Mouse (Mus musculus): ENCODE measurements around the gene Enpp3. TPM values are rescaled to one million over a fixed set of nuclear protein-coding genes. Genes with fewer than 3 reads are reported as not detected.

The Enpp3 gene
- total RNA-seq, 2 experiments from 2014 or later, result 0.35 TPM

Other genes with a start within 250 kb of the Enpp3 start
- gene Ccn2, start 247.4 kb downstream of the Enpp3 start, total RNA-seq (2021), result 10 to 100 TPM; 30.6 to 36.4 TPM
- gene Enpp1, start 130.7 kb downstream of the Enpp3 start, total RNA-seq (2021), result 1 to 10 TPM; 4.1 to 4.6 TPM
- 10 to 100 TPM; 32.4 to 35.1 TPM for gene Med23, start 27.2 kb upstream of the Enpp3 start, total RNA-seq (2021)
- under 1 TPM; 0.23 to 0.33 TPM for gene Arg1, start 84.7 kb upstream of the Enpp3 start, total RNA-seq (2021)

Measured in left cerebral cortex, adult 18-20 months (tissue).